Mouse (Mus musculus) forebrain, embryonic 16.5 days (tissue): ENCODE measurements around the gene Tmem119. TPM values are rescaled to one million over a fixed set of nuclear protein-coding genes. Genes with fewer than 3 reads are reported as not detected.

Experiments used
- ATAC-seq: fragments of 200-750 bp; cut with Nextera tagmentation; 2 replicates; pipeline ENCODE4 v1.8.0; 2017; ENCODE audit warnings: mild to moderate bottlenecking, moderate library complexity
- H3K27ac ChIP-seq: fragments of 300-500 bp; sonication (generic); 2 replicates; pipeline ENCODE4 v1.5.1; 2014; ENCODE audit warnings: low read length, control low read depth
- H3K27me3 ChIP-seq: fragments of 300-500 bp; sonication (generic); replicated peaks from 2 replicates; pipeline ENCODE4 v1.6.1; 2014; ENCODE audit warnings: low read length; ENCODE audit not compliant: control insufficient read depth, insufficient read depth
- H3K36me3 ChIP-seq: fragments of 300-500 bp; sonication (generic); 2 replicates; pipeline ENCODE4 v1.6.1; 2014; ENCODE audit not compliant: control insufficient read depth, insufficient read depth
- H3K4me1 ChIP-seq: fragments of 300-500 bp; sonication (generic); replicated peaks from 2 replicates; pipeline ENCODE4 v1.6.1; 2014; ENCODE audit warnings: low read length; ENCODE audit not compliant: control insufficient read depth, insufficient read depth
- H3K4me2 ChIP-seq: fragments of 300-500 bp; sonication (generic); 2 replicates; pipeline ENCODE4 v1.6.1; 2014; ENCODE audit warnings: mild to moderate bottlenecking, low read length, control low read depth
- H3K4me3 ChIP-seq: fragments of 300-500 bp; sonication (generic); replicated peaks from 2 replicates; pipeline ENCODE4 v1.5.1; 2014; ENCODE audit warnings: mild to moderate bottlenecking, low read length, control low read depth
- H3K9ac ChIP-seq: fragments of 300-500 bp; sonication (generic); replicated peaks from 2 replicates; pipeline ENCODE4 v1.6.1; 2014; ENCODE audit warnings: low read depth, low read length, control low read depth
- H3K9me3 ChIP-seq: fragments of 300-500 bp; sonication (generic); 2 replicates; pipeline ENCODE4 v1.6.1; 2016; ENCODE audit warnings: low read length; ENCODE audit not compliant: control insufficient read depth
- WGBS: fragments of 180-500 bp; shearing (Covaris S2); extraction: QIAGEN DNeasy Blood & Tissue Kit; methylation state at CpG from one replicate; pipeline ENCODE4 v1.1.7; 2014; 5-methylcytosine and 5-hydroxymethylcytosine counted together
- polyA plus RNA-seq: library from polyadenylated mRNA; unstranded; fragments of >200 nt; fragmentation: Nextera tagmentation; extraction: Ambion mirVana; gene quantifications from 2 replicates; pipeline ENCODE4 v1.2.1, GENCODE M21; 2015

The Tmem119 gene
- polyA plus RNA-seq, 1 experiment from 2014 or later = 4.4 TPM

GRCm38 (mm10) chr5:113764426-113764825 is 35.9 kb downstream of the Tmem119 start:
- 93% methylated on average over 7 of the region's 7 CpGs for WGBS
- Histone ChIP-seq H3K9me3 (no peaks in the 10 kb centered on the region), H3K27me3 (no peaks in the 10 kb centered on the region), H3K27ac (no peak overlapping the region), H3K9ac (no peak overlapping the region), H3K4me1 (peaks cover 2% of the 10 kb centered on the region), H3K4me3 (no peak overlapping the region), H3K36me3 (peaks cover 8% of the 10 kb centered on the region), H3K4me2 (no peak overlapping the region)
- ATAC-seq = no peak

- Histone ChIP-seq H3K9me3 (no peaks in the 10 kb centered on the region), H3K27me3 (no peaks in the 10 kb centered on the region), H3K4me3 (no peak overlapping the region), H3K27ac (no peak overlapping the region), H3K36me3 (peaks cover 23% of the 10 kb centered on the region), H3K9ac (no peak overlapping the region), H3K4me1 (no peaks in the 10 kb centered on the region), H3K4me2 (no peak overlapping the region)
- ATAC-seq = no peak
- WGBS = 94% methylated on average over 2 of the region's 2 CpGs
These were observed 38.7 kb downstream of the Tmem119 start for GRCm38 (mm10) chr5:113761585-113761984.

GRCm38 (mm10) chr5:113755347-113756030 is 44.8 kb downstream of the Tmem119 start:
- Histone ChIP-seq H3K4me2 (no peak overlapping the region), H3K36me3 (peaks cover 53% of the 10 kb centered on the region), H3K9ac (no peak overlapping the region), H3K4me3 (no peak overlapping the region), H3K4me1 (no peaks in the 10 kb centered on the region), H3K27ac (no peak overlapping the region), H3K9me3 (no peaks in the 10 kb centered on the region), H3K27me3 (no peaks in the 10 kb centered on the region)
- ATAC-seq = no peak
- WGBS = 90% methylated on average over 15 of the region's 15 CpGs

- no peak overlapping the region for H3K4me2 ChIP-seq
- H3K9me3 ChIP-seq = no peaks in the 10 kb centered on the region
- H3K4me1 ChIP-seq = no peaks in the 10 kb centered on the region
- no peak overlapping the region for H3K4me3 ChIP-seq
- H3K27me3 ChIP-seq = no peaks in the 10 kb centered on the region
- no peak for ATAC-seq
- 89% methylated on average over 9 of the region's 9 CpGs for WGBS
- H3K9ac ChIP-seq = no peak overlapping the region
- H3K36me3 ChIP-seq = peaks cover 58% of the 10 kb centered on the region
- H3K27ac ChIP-seq = no peak overlapping the region
These were observed 48.7 kb downstream of the Tmem119 start for GRCm38 (mm10) chr5:113751521-113752157.

GRCm38 (mm10) chr5:113748556-113749331 is 51.6 kb downstream of the Tmem119 start:
- H3K4me2 ChIP-seq = no peak overlapping the region
- no peak overlapping the region for H3K9ac ChIP-seq
- ATAC-seq = no peak
- H3K36me3 ChIP-seq = peaks cover 73% of the 10 kb centered on the region
- 95% methylated on average over 13 of the region's 13 CpGs for WGBS
- no peaks in the 10 kb centered on the region for H3K9me3 ChIP-seq
- H3K4me1 ChIP-seq = no peaks in the 10 kb centered on the region
- no peaks in the 10 kb centered on the region for H3K27me3 ChIP-seq
- no peak overlapping the region for H3K4me3 ChIP-seq
- no peak overlapping the region for H3K27ac ChIP-seq

GRCm38 (mm10) chr5:113747629-113748028 is 52.7 kb downstream of the Tmem119 start:
- H3K4me2 ChIP-seq = no peak overlapping the region
- H3K27ac ChIP-seq = no peak overlapping the region
- no peak for ATAC-seq
- no peaks in the 10 kb centered on the region for H3K9me3 ChIP-seq
- 94% methylated on average over 5 of the region's 5 CpGs for WGBS
- H3K4me1 ChIP-seq = no peaks in the 10 kb centered on the region
- no peak overlapping the region for H3K9ac ChIP-seq
- no peaks in the 10 kb centered on the region for H3K27me3 ChIP-seq
- H3K36me3 ChIP-seq = peaks cover 78% of the 10 kb centered on the region
- H3K4me3 ChIP-seq = no peak overlapping the region

Other genes with a start within 250 kb of the Tmem119 start
- 2.3 and 2.7 TPM in 2 replicates for gene Cmklr1, start 150.1 kb downstream of the Tmem119 start, polyA plus RNA-seq
- not detected in 2 replicates for gene 1700069L16Rik, start 75.7 kb downstream of the Tmem119 start, polyA plus RNA-seq
- 9.2 and 9.6 TPM in 2 replicates for gene Ficd, start 64.7 kb downstream of the Tmem119 start, polyA plus RNA-seq
- gene Sart3, start 28.0 kb downstream of the Tmem119 start, polyA plus RNA-seq = 50.7 and 52.7 TPM in 2 replicates
- 76.9 and 79.6 TPM in 2 replicates for gene Iscu, start 27.8 kb downstream of the Tmem119 start, polyA plus RNA-seq
- gene Selplg, start 32.1 kb upstream of the Tmem119 start, polyA plus RNA-seq = 1.8 and 2.0 TPM in 2 replicates
- gene Coro1c, start 108.2 kb upstream of the Tmem119 start, polyA plus RNA-seq = 230 and 234 TPM in 2 replicates
- gene Ssh1, start 193.4 kb upstream of the Tmem119 start, polyA plus RNA-seq = 11.2 and 12.4 TPM in 2 replicates
- gene Dao, start 203.2 kb upstream of the Tmem119 start, polyA plus RNA-seq = not detected in 2 replicates